ENCODE assay signal across 19 mouse cellular contexts in the genomic region with DNA sequence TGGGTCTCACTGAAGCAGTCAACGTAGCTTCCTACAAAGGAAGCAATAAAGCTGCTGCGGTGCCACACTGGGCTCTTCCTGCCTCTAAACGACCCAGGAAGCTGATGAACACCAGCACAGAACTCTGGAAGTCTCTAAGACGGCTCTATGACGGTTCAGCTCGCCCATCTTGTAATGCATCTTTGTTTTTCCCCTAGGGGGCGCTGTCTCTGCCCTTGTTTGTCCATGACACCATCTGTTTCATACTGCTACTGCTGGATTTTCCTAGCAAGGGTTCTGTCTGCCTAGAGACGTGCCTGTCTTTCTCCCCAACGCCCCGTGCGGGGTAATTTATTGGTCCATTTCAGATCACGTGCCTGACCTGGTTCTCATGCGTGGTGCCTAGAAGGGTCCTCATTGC.
DNase-seq lines count a peak whose midpoint lies in the region; ATAC-seq and TF ChIP-seq lines count a peak whose summit lies in the region.
"Had no signal": no experiment of that assay in that cellular context is flagged by ENCODE, and none has a peak within 500 bp of the region (broad histone marks: within the 10 kb centered on the region; RNA-seq: fewer than 3 reads in every experiment).

No protein-coding gene starts in this region.

- ATAC-seq in forebrain, postnatal 0 days, result no peak
- no peak for ATAC-seq in forebrain, embryonic 11.5 days (replicated peaks; ENCODE audit: low FRiP score)
- no peak for ATAC-seq in kidney, postnatal 0 days (replicated peaks; ENCODE audit: low FRiP score, low read depth)
- ATAC-seq: forebrain, embryonic 15.5 days had no signal

- no peak overlapping the region for H3K27ac ChIP-seq in forebrain, postnatal 0 days (ENCODE audit: low read depth, low read length)
- no peak overlapping the region for H3K27ac ChIP-seq in forebrain, embryonic 11.5 days (ENCODE audit: low read depth, low read length)
- H3K27ac ChIP-seq in kidney, postnatal 0 days, result no peak overlapping the region
- H3K27ac ChIP-seq: embryonic facial prominence, embryonic 15.5 days; forebrain, embryonic 15.5 days; heart, embryonic 15.5 days; hindbrain, embryonic 15.5 days; midbrain, embryonic 12.5 days had no signal

- no peaks in the 10 kb centered on the region for H3K9me3 ChIP-seq in forebrain, postnatal 0 days (ENCODE audit: low read length)
- no peaks in the 10 kb centered on the region for H3K9me3 ChIP-seq in forebrain, embryonic 11.5 days (ENCODE audit: control insufficient read depth, low read length)
- H3K9me3 ChIP-seq in kidney, postnatal 0 days (replicated peaks; ENCODE audit: low read length), result no peaks in the 10 kb centered on the region
- H3K9me3 ChIP-seq: embryonic facial prominence, embryonic 15.5 days; forebrain, embryonic 15.5 days; heart, embryonic 15.5 days; hindbrain, embryonic 15.5 days; midbrain, embryonic 12.5 days had no signal

- H3K36me3 ChIP-seq in forebrain, postnatal 0 days (ENCODE audit: insufficient read depth), result no peaks in the 10 kb centered on the region
- H3K36me3 ChIP-seq in forebrain, embryonic 11.5 days (ENCODE audit: control insufficient read depth, insufficient read depth, low read length), result no peaks in the 10 kb centered on the region
- no peaks in the 10 kb centered on the region for H3K36me3 ChIP-seq in kidney, postnatal 0 days (ENCODE audit: insufficient read depth, low read length)
- H3K36me3 ChIP-seq: embryonic facial prominence, embryonic 15.5 days; forebrain, embryonic 15.5 days; heart, embryonic 15.5 days; hindbrain, embryonic 15.5 days; midbrain, embryonic 12.5 days had no signal

- no peak overlapping the region for H3K4me3 ChIP-seq in forebrain, postnatal 0 days (ENCODE audit: low read depth, low read length)
- no peak overlapping the region for H3K4me3 ChIP-seq in forebrain, embryonic 11.5 days (ENCODE audit: low read depth, low read length)
- H3K4me3 ChIP-seq in kidney, postnatal 0 days (replicated peaks; ENCODE audit: low read depth, low read length), result no peak overlapping the region
- H3K4me3 ChIP-seq: embryonic facial prominence, embryonic 15.5 days; forebrain, embryonic 15.5 days; heart, embryonic 15.5 days; hindbrain, embryonic 15.5 days; midbrain, embryonic 12.5 days had no signal

- H3K4me1 ChIP-seq in forebrain, postnatal 0 days (ENCODE audit: insufficient read depth), result no peaks in the 10 kb centered on the region
- peaks cover 8% of the 10 kb centered on the region; the same call in 1 of the 2 replicates for H3K4me1 ChIP-seq in forebrain, embryonic 11.5 days (replicated peaks; ENCODE audit: control insufficient read depth, insufficient read depth, low read length)
- no peaks in the 10 kb centered on the region for H3K4me1 ChIP-seq in kidney, postnatal 0 days (replicated peaks; ENCODE audit: insufficient read depth, low read length)

- no peak overlapping the region for H3K9ac ChIP-seq in forebrain, postnatal 0 days
- no peak overlapping the region for H3K9ac ChIP-seq in forebrain, embryonic 11.5 days (ENCODE audit: low read length)
- no peak overlapping the region for H3K9ac ChIP-seq in kidney, postnatal 0 days (ENCODE audit: low read depth, low read length)
- H3K9ac ChIP-seq: embryonic facial prominence, embryonic 15.5 days; forebrain, embryonic 15.5 days; heart, embryonic 15.5 days; hindbrain, embryonic 15.5 days; midbrain, embryonic 12.5 days had no signal

- no peaks in the 10 kb centered on the region for H3K27me3 ChIP-seq in forebrain, postnatal 0 days (ENCODE audit: insufficient read depth, low read length)
- H3K27me3 ChIP-seq in forebrain, embryonic 11.5 days (ENCODE audit: control insufficient read depth, insufficient read depth, low read length), result no peaks in the 10 kb centered on the region
- no peaks in the 10 kb centered on the region for H3K27me3 ChIP-seq in kidney, postnatal 0 days (ENCODE audit: insufficient read depth, low read length)
- H3K27me3 ChIP-seq: embryonic facial prominence, embryonic 15.5 days; forebrain, embryonic 15.5 days; heart, embryonic 15.5 days; hindbrain, embryonic 15.5 days; midbrain, embryonic 12.5 days had no signal

- H3K4me2 ChIP-seq in forebrain, postnatal 0 days (ENCODE audit: low read depth), result no peak overlapping the region
- no peak overlapping the region for H3K4me2 ChIP-seq in forebrain, embryonic 11.5 days (ENCODE audit: low read depth, low read length, severe bottlenecking)
- no peak overlapping the region for H3K4me2 ChIP-seq in kidney, postnatal 0 days (ENCODE audit: low read length)
- H3K4me2 ChIP-seq: embryonic facial prominence, embryonic 15.5 days; forebrain, embryonic 15.5 days; heart, embryonic 15.5 days; hindbrain, embryonic 15.5 days; midbrain, embryonic 12.5 days had no signal

- no peak for DNase-seq in forebrain, postnatal 0 days
- no peak for DNase-seq in forebrain, embryonic 11.5 days (ENCODE audit: low spot score)
- no peak for DNase-seq in kidney, postnatal 0 days (ENCODE audit: low spot score)
- DNase-seq in kidney, postnatal 10 days, result no peak
- peak; percentile 18 for DNase-seq in thymus, postnatal 4 days
- no peak for DNase-seq in thymus, adult 18-20 months
- DNase-seq in testis, postnatal 14 days (ENCODE audit: low spot score), result peak; percentile 53
- no peak for DNase-seq in spleen, postnatal 10 days (ENCODE audit: low spot score in 2 of 2)
- DNase-seq: adrenal gland, adult 2 months; cerebellum, postnatal 36 days; left cerebral cortex, postnatal 4 days; lung, postnatal 10 days; spleen, adult 18-20 months; thymus, adult 2 months had no signal

- TF ChIP-seq CTCF in forebrain, postnatal 0 days (IDR thresholded peaks at IDR 0.05; ENCODE audit: low read depth), result peak; percentile 30; the same call in 1 of the 2 replicates
- peak; percentile 56 for TF ChIP-seq CTCF in kidney, postnatal 0 days (IDR thresholded peaks at IDR 0.05; ENCODE audit: low read depth)

- WGBS in forebrain, postnatal 0 days, result 88% methylated on average over 13 of the region's 13 CpGs
- 87% methylated on average over 13 of the region's 13 CpGs for WGBS in forebrain, embryonic 11.5 days
- 66% methylated on average over 13 of the region's 13 CpGs for WGBS in kidney, postnatal 0 days

Comparison
In these comparisons a context has a peak if more than half of its experiments do, and no peak if none do; other contexts are left out.
1. DNase-seq: peak in thymus, postnatal 4 days (single experiment) and testis, postnatal 14 days (single experiment); none in forebrain, postnatal 0 days (single experiment), forebrain, embryonic 11.5 days (single experiment), kidney, postnatal 0 days (single experiment), kidney, postnatal 10 days (single experiment), thymus, adult 18-20 months (0 of 2) and spleen, postnatal 10 days (0 of 2).